Mouse (Mus musculus) liver, adult (tissue): ENCODE data around the gene Gnb1l.

Experiments used
- GATA4 ChIP-seq: IDR thresholded peaks from 2 replicates; pipeline ENCODE4 v1.6.1; 2014; ENCODE audit warnings: mild to moderate bottlenecking, low read length; ENCODE audit not compliant: insufficient replicate concordance

Gene Gnb1l

DNA sequence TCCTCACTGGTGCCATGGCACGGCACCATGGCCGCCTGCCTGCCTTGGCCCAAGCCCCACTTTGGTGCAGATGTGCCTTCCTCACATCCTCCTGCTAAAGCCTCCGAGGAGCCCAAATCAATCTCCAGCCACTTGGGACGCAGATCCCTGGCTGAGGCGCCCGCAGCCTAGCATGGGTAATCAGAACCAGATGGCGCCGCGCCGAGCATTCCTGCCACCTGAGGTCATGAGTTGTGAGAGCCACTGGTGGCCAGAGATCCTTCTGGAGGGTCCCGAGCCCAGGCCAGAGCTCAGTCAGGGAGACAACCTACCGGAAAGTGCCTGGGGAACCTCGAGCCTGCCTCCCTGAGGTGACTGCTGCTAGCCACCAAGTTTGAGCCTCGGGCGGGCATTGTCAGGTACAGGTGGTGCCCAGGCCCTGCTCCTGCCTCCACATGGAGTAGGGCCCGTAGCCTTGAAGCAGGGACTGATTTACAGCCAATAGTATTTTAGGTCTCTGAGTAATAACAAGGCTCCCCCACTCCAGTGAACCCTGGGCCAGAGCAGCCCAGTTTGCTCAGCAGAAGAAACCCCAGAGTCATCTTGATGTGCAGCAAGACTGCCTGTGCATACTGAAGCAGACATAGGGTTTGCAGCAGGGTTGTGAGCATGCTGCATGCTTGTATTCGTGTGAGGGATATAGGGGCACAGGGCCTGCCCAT is 56.9 kb downstream of the Gnb1l start:
- no peak for TF ChIP-seq GATA4

- no peak for TF ChIP-seq GATA4
These were observed 57.9 kb downstream of the Gnb1l start for GRCm38 (mm10) chr16:18556461-18556860.

DNA sequence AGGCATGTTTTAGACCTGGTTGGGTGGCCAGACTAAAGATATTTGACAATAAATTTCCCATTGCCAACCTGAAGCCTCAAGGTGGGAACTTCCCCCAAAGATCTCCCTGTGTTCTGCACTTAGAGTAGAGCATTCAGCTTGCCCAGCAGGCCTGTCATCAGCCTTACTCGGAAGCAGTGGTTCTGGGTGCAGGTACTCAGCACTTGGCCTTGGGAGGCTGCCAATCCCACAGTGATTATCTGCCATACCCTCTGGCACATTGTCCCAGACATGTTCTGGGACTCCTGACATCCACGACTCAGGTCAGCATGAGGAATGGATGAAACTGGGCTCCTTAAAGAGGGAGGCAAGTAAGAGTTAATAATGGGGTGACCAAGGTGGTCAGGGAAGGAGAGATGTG is 66.0 kb downstream of the Gnb1l start:
- TF ChIP-seq GATA4 = no peak

GRCm38 (mm10) chr16:18568599-18568998 is 70.1 kb downstream of the Gnb1l start:
- TF ChIP-seq GATA4 = no peak

DNA sequence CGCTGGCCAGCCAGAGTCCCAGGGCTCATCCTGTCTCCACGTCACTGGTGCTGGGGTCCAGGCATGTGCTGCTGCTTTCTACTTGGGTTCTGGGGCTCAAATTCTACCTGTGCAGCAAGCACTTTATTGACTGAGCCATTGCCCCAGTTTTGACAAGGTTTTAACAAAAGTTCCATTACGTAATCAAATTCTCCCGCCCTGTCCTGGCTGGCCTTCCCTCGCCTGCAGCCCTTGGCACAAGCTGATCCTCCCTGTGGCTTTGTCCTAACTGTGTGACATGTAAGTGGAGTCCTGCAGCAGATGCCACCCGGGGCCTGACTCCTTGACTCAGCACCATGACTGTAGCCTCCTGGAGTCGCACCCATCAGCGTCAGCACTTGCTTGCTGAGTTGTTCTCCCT is 75.7 kb downstream of the Gnb1l start:
- TF ChIP-seq GATA4 = no peak

- no peak for TF ChIP-seq GATA4
These were observed 78.6 kb downstream of the Gnb1l start for GRCm38 (mm10) chr16:18577071-18577470.

DNA sequence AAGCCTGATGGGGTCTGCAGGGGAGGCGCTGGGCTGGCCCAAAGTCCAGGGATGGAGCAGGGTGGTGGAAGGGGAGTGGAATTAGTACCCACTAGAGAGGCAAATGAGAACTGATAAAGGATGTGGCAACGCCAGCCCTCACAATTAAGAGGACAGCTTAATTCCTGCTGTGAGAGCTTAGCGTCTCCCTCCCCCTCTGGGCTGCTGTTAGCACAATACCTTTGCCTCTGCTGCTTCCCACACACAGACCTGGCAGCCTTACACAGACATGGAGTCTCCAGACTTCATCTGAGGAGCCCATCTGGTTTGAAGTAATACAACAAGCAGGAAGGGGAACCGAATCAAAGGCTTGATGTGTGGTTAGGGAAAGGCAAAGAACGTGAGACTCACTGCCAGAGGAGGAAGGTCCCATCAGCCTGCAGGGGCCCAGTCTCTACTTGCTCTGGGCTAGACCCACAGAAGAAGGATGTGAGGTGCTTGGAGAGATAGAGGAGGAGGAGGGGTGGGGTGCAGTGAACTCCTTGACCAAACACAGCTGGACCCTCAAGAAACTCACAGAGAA is 79.2 kb downstream of the Gnb1l start:
- TF ChIP-seq GATA4 = no peak

- TF ChIP-seq GATA4 = no peak
These were observed 81.9 kb downstream of the Gnb1l start for GRCm38 (mm10) chr16:18580389-18580788.

DNA sequence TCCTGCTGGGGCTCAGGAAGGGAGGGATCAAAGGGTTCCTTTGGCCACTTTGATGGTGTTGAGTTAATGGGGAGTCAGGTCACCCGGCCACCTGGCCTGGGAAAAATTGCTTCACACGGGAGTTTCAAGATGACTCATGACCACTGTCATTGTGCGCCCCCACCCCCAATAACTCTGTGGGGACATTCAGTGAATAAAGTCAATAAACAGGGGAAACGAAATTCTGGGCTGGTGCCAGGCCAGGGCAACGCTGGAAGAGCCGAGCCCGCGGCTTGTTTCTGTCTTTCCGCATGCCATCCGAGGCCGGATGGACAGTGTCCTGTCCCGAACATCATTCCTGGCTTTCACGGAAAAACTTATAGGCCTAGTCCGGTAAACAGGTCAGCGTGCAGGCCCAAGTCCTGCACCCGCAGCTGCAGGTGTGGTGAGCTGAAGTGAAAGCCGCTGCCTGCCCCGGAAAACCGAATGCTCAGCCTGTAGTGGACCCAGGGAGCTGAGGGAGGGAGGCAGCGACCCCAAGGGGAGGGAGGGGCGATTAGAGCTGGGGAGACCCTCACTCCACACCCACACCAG is 82.6 kb downstream of the Gnb1l start:
- TF ChIP-seq GATA4 = no peak

DNA sequence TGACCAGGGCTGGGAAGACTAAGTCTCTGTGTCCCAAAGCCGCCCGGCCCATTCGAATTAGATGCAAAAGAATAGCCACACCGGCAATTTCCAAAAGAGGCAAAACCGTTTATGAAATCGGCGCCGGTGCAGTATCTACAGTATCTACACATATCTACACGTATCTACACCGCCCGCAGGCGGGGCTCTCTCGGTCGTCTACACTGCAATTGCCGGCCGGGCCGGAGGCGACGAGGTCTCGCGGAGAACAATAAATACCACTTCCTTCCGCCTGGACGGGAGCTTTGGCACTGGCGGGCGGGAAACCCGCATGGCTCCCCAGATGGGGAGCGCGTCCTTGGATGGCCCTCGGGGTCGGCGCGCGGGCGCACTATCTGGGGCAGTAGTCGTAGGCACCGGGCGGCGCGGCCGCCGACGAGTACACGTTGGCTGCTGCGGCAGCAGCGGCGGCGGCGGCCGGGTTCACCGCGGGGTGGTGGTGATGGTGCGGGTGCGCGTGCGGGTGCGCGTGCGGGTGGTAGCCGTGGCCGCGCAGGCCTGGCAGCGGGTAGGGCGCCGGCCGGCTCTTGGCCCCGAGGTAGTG is 83.2 kb downstream of the Gnb1l start:
- TF ChIP-seq GATA4 = no peak

GRCm38 (mm10) chr16:18582426-18583148 is 84.1 kb downstream of the Gnb1l start:
- TF ChIP-seq GATA4 = no peak

- no peak for TF ChIP-seq GATA4
These were observed 84.7 kb downstream of the Gnb1l start for GRCm38 (mm10) chr16:18583169-18583568.

GRCm38 (mm10) chr16:18583673-18584357 is 85.3 kb downstream of the Gnb1l start:
- no peak for TF ChIP-seq GATA4

DNA sequence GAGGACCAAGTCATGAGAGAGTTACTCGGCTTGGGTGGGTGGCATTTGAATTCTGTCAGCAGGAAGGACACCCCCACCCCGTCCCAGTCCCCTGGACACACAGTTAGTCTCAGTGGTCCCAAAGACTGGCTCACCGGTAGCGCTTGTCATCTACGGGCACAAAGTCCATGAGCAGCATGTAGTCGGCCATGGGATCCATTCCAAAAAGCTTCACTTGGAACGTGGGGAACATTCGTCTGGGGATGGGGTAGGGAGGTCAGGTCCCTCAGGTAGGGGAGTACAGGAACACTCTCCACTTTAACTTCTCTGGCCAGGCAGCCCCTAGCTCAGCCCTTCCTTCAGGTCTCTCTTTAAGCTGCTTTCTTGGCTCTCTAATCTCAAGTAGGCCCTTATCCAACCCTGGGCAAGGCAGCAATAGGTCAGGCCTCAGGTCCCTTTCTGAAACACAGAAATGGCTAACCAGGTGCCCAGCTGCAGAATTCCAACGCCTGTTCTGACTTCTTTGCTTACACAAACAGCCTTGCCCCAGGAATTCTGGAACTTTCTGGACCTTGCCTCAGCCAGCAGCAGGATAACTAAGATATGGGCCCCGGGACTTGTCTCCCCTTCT is 86.5 kb downstream of the Gnb1l start:
- TF ChIP-seq GATA4 = no peak

DNA sequence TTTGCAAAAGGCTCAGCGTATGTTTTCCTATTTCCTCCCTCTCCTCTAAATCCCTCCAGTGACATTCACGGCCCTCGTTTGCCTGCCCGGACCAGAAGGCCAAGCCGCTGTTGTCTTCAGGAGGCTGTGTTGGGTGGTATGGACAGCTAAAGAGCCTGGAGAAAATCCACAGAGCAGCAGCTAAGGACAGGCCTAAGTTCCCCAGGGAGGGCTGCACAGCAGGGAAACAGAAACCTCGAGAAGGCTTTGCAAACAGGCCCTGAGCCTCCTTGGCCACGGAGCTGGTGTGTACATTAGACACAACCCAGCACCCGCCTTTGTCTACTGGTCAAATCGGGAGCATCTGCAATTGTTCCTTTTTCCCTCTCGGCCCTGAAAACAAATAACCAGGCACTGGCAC is 87.2 kb downstream of the Gnb1l start:
- no peak for TF ChIP-seq GATA4
